Mouse (Mus musculus): Measurements from ENCODE around the gene Prkcd. TPM values are rescaled to one million over a fixed set of nuclear protein-coding genes. Genes with fewer than 3 reads are reported as not detected.

Gene Prkcd
- polyA plus RNA-seq, 1 experiment: 36.8 TPM

DNA sequence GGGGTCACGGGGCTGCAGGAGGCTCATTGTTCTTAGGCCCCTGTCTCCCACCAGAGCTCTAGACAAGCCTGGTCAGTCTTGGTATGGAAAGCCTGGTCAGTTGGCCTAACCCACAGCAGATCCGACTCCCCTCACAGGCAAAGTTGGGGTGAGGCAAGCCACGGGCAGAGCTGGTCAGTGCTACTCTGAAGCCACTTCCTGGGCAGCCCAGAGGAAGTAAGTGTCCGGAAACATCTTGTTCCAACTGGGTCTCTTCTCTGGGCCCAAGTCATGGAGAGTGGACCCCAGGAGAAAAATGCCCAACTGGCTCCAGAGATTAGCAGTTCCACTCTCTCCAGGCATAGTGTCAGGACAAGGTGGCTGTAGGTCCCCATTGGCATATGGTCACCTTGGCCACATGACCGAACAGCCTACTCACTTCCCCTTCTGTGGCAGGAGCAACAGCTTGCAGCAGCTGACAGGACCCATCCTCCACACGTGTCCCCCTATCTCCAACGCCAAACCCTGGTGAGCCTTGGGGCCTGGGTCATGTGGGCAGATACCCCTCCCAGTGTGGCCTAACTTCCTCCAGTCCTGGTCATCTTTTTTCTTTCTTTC, 5.9 kb downstream of the Prkcd start:
- DNase-seq (ENCODE audit: low read depth): no peak
- TF ChIP-seq POLR2A (IDR thresholded peaks at IDR 0.05; ENCODE audit: borderline replicate concordance, extremely low read depth, insufficient read depth, insufficient read length, poor library complexity, severe bottlenecking) (no peak), CTCF (IDR thresholded peaks at IDR 0.05; ENCODE audit: borderline replicate concordance, extremely low read depth, insufficient read depth, insufficient read length) (no peak)

DNA sequence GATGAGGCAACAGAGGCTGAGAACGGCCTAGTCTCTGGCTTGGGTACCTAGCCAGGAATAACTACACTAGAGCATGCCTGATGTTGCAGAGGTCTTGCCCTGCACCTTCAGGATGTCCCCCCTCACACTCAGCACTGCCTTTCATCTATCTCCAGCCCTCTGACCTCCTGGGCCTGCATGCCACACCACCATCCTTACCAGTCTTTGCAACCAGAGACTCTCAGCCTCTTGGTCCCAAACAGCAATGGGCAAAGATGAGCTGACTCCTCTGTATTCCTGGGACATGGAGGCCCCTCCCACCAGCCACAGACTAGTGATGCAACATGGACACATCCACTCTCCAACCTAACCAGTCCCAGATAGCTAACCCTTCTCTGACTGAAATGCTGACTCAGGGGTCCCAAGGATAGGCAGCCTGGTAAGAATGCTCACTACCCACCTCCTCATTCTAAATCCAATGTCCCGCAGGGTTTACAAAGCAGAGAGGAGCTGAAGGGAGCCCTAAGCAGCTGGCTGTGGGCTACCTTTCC, 7.2 kb downstream of the Prkcd start:
- no peak for DNase-seq (ENCODE audit: low read depth)
- TF ChIP-seq CTCF (IDR thresholded peaks at IDR 0.05; ENCODE audit: borderline replicate concordance, extremely low read depth, insufficient read depth, insufficient read length) (no peak), POLR2A (IDR thresholded peaks at IDR 0.05; ENCODE audit: borderline replicate concordance, extremely low read depth, insufficient read depth, insufficient read length, poor library complexity, severe bottlenecking) (no peak)

DNA sequence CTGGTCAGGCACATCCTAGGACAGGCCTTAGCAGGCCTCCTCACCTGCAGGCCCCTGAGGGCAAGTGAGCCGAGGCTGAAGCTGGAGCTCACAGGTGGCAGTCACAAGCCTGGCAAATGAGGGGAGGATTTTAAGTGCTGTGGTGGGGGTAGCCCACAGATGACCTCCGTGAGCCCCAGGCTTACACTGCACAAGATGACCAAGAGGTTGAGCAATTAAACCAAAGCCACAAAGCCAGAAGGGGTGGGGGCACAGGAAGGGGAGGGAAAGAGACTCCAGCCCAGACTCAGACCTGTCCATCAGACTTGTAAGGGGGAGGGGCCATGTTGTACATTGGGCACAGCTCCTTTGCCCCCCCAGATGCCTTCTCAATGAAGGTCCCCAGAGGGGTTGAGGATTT, 9.3 kb downstream of the Prkcd start:
- DNase-seq (ENCODE audit: low read depth): no peak
- TF ChIP-seq POLR2A (IDR thresholded peaks at IDR 0.05; ENCODE audit: borderline replicate concordance, extremely low read depth, insufficient read depth, insufficient read length, poor library complexity, severe bottlenecking): no peak
- TF ChIP-seq CTCF (IDR thresholded peaks at IDR 0.05; ENCODE audit: borderline replicate concordance, extremely low read depth, insufficient read depth, insufficient read length): no peak

DNA sequence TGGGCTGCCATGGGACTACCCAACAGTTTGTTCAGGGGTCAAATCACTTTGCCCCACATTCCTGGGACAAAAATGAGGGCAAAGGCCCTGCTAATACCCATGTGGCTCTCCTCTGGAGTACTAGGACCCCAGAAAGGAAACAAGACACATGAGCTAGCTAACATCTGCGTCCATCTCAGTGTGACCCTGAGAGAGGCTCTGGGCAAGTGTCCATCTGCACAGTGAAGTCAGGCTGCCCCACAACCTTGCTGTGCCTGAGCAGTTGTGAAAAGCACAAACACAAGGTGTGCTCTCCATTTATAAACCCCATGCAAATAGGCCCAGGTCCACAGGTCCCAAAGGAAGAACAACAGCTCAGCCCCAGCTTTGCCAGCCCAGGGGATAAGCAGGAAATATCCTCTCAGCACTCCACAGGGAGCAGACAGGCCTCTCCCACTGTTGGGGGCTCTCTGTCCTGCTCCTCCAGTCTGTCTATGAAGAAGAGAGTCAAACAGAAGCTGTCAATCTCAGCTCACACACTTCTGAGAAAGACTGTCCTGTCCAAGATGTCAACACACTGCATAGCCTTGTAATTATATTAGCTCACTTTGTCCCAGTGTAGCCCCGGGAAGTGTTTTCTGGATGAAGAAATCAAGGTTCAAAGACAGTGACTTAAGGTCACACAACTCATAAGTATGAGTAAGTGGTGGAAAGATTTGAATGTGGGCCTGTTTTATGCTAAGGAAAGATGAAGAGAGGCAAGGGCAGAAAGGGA, 12.9 kb downstream of the Prkcd start:
- no peak for DNase-seq (ENCODE audit: low read depth)

DNA sequence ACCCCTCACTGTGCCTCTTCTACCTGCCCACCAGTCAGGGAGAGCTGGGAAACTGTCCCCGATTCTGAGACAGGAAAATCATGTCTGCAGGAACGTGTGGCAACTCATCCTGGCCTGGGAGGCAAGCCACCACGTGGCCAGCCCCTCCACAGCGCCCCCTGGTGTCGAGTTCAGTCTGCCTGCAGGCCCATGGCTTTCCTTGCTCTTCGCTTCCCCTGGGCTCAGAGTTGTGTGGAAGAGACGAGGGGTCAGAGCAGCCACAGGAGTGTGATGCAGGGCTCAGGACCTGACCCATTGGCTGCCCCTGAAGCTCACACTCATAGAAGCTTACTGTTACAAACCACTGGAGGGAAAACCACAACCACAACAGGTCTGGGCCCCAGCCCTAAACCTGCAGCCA, 13.5 kb downstream of the Prkcd start:
- TF ChIP-seq POLR2A (IDR thresholded peaks at IDR 0.05; ENCODE audit: borderline replicate concordance, extremely low read depth, insufficient read depth, insufficient read length, poor library complexity, severe bottlenecking) (no peak), CTCF (IDR thresholded peaks at IDR 0.05; ENCODE audit: borderline replicate concordance, extremely low read depth, insufficient read depth, insufficient read length) (peak; percentile 84)
- peak; percentile 57 for DNase-seq (ENCODE audit: low read depth)

More for the DNA sequence above, 12.9 kb downstream of the Prkcd start:
- TF ChIP-seq CTCF (IDR thresholded peaks at IDR 0.05; ENCODE audit: borderline replicate concordance, extremely low read depth, insufficient read depth, insufficient read length): no peak
- no peak for TF ChIP-seq POLR2A (IDR thresholded peaks at IDR 0.05; ENCODE audit: borderline replicate concordance, extremely low read depth, insufficient read depth, insufficient read length, poor library complexity, severe bottlenecking)

DNA sequence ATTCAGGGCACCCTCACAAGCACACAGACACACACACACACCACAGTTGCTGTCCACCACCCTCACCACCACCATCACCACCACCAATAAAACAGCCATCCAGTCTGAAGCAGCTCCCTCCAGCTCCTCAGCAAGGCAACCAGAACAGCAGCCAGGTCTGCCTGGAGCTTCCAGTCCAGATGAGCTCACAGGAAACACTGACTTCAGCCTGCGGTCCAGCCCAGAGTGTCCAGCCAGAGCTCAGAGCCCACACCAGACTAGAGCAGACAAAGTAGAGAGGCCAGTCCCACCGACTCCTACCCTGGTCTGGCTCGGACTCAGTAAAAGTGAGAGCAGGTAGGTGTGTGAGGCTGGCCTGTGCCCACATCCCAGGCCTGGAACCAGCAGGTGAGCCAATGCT, 15.1 kb downstream of the Prkcd start:
- DNase-seq (ENCODE audit: low read depth): no peak
- TF ChIP-seq CTCF (IDR thresholded peaks at IDR 0.05; ENCODE audit: borderline replicate concordance, extremely low read depth, insufficient read depth, insufficient read length) (no peak), POLR2A (IDR thresholded peaks at IDR 0.05; ENCODE audit: borderline replicate concordance, extremely low read depth, insufficient read depth, insufficient read length, poor library complexity, severe bottlenecking) (no peak)

DNA sequence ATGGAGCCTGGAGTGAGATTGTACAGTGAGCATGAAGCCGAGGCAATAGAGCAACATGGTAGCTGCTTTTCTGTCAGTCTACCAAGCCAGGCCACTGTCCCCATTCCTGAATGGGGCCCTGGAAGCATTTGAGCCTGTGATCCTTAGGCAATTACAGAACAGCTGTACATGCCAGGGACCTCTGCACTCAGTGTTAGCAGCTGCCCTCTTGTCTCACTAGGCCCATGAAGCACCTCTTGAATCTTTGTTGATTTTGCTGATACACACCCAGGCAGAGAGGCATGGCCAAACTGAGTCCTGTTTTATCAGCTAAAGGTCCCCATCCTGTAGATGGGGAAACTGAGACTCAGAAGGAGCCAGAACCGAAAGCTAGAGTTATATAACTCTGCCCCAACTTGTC, 15.7 kb downstream of the Prkcd start:
- TF ChIP-seq CTCF (IDR thresholded peaks at IDR 0.05; ENCODE audit: borderline replicate concordance, extremely low read depth, insufficient read depth, insufficient read length): no peak
- TF ChIP-seq POLR2A (IDR thresholded peaks at IDR 0.05; ENCODE audit: borderline replicate concordance, extremely low read depth, insufficient read depth, insufficient read length, poor library complexity, severe bottlenecking): no peak
- DNase-seq (ENCODE audit: low read depth): no peak

DNA sequence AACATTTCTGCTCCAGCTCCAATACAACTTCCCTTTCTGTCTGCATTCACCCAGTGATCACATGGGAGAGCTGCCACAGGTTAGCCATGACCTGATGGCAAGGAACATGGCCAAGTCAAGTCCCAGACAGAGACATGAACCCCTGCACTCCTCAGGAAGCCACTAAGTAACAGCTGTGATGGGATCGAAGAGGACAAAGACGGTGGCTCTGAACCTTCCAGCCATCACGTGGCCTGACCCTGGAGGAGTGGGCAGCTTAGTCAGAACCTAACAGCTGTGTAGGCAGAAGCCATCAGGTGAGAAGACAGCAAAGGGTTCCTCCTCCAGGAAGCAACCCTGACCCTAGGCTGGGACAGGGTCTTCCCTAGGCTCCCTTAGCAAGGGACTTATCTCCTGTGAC, 16.5 kb downstream of the Prkcd start:
- DNase-seq (ENCODE audit: low read depth): no peak

DNA sequence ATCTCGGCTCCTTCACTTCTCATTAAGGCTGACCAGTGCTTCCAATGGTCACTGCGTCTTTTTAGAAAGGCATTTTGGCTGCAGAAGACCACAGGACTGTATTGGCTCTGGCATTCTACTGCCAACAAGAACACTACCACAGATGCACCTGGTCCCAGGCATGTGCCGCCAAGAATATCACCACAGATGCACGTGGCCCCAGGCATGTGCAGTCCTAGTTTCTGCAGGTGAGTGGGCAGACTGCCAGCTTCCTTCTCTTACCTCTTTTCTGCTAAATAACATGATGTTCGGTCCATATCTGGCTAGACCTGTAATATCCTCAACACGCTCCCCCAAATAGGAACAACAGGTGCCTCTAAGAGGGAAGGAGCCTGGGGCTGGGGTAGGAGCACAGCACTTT, 17.8 kb downstream of the Prkcd start:
- DNase-seq (ENCODE audit: low read depth): no peak

More for the DNA sequence above, 16.5 kb downstream of the Prkcd start:
- TF ChIP-seq POLR2A (IDR thresholded peaks at IDR 0.05; ENCODE audit: borderline replicate concordance, extremely low read depth, insufficient read depth, insufficient read length, poor library complexity, severe bottlenecking): no peak

DNA sequence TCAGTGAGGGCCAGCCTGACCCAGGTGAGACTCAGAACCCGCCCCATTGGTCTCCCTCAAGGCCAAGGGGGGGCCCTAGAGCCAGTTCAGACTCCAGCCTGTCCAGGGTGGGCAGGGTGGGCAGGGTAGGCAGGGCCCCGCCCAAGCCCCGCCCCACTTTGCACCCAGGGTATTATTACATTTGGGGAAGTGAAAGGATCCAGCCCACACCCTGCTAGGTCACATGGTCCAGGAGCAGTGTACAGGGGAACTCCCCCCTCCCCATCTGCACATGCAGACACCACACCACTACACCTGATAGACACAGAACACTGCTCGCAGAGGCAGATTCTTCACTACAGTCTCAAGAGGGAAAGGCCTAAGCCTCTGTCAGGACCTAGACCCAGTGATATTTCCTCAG, 18.3 kb downstream of the Prkcd start:
- no peak for DNase-seq (ENCODE audit: low read depth)
- TF ChIP-seq POLR2A (IDR thresholded peaks at IDR 0.05; ENCODE audit: borderline replicate concordance, extremely low read depth, insufficient read depth, insufficient read length, poor library complexity, severe bottlenecking) (no peak), CTCF (IDR thresholded peaks at IDR 0.05; ENCODE audit: borderline replicate concordance, extremely low read depth, insufficient read depth, insufficient read length) (no peak)

More for the DNA sequence above, 17.8 kb downstream of the Prkcd start:
- TF ChIP-seq CTCF (IDR thresholded peaks at IDR 0.05; ENCODE audit: borderline replicate concordance, extremely low read depth, insufficient read depth, insufficient read length) (no peak), POLR2A (IDR thresholded peaks at IDR 0.05; ENCODE audit: borderline replicate concordance, extremely low read depth, insufficient read depth, insufficient read length, poor library complexity, severe bottlenecking) (no peak)

DNA sequence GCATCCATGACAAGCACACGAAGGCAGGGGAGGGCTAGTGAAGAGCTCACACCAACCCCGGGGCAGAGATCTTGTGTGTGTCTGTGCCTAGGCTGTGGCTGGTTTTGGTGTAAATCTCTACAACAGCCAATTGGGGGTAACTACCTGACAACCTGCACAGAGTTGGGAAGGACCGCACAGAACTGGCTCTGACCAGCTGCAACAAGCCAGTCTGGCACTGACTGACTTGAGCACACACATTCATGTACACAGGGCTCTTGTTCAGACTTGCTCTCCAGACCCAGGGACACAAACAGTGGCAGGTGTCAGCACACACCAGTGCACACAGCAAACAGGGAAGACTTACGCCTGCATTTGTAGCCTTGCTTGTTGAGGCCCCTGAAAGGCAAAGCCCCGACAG, 19.2 kb downstream of the Prkcd start:
- peak; percentile 6 for DNase-seq (ENCODE audit: low read depth)
- TF ChIP-seq CTCF (IDR thresholded peaks at IDR 0.05; ENCODE audit: borderline replicate concordance, extremely low read depth, insufficient read depth, insufficient read length): no peak
- TF ChIP-seq POLR2A (IDR thresholded peaks at IDR 0.05; ENCODE audit: borderline replicate concordance, extremely low read depth, insufficient read depth, insufficient read length, poor library complexity, severe bottlenecking): no peak

DNA sequence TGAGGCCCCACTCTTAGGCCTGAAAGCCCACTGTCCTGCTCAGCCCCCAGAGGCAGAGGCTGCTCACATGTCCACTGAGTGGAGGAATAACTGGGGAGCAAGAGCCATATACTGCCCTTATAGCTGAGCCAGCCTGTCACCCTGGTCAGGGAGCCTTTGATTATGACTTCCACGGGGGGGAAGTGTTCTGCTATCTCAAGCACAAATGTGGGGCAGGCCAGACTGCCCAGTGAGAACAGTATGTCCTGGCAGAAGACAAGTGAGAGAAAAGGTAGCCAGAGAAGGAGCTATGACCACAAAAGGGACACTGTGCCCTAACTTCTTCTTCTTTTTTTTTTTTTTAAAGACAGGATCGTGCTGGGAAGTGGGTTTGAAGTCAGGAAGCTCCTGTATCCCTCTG, 28.9 kb downstream of the Prkcd start:
- TF ChIP-seq CTCF (IDR thresholded peaks at IDR 0.05; ENCODE audit: borderline replicate concordance, extremely low read depth, insufficient read depth, insufficient read length) (no peak), POLR2A (IDR thresholded peaks at IDR 0.05; ENCODE audit: borderline replicate concordance, extremely low read depth, insufficient read depth, insufficient read length, poor library complexity, severe bottlenecking) (no peak)
- DNase-seq (ENCODE audit: low read depth): no peak

Measured in brain, embryonic 14.5 days (tissue).